Mouse (Mus musculus) splenic B cell, adult 2 months (primary cell): Measurements from ENCODE around the gene Stx7.
"Not testable (repeated sequence)": the region's sequence is repeated elsewhere in the genome, so short reads cannot be mapped to it uniquely, and the experiment has no call there.

ENCODE experiments used
- DNase-seq: peaks from one replicate; pipeline ENCODE4 v3.0.0-alpha.2; 2011; ENCODE audit warnings: low read depth, low spot score
- H3K27me3 ChIP-seq: 2 replicates; pipeline ENCODE4 v1.6.1; 2012; ENCODE audit warnings: mild to moderate bottlenecking, low read length, moderate library complexity, mixed read lengths; ENCODE audit not compliant: control insufficient read depth, poor library complexity, insufficient read depth, severe bottlenecking
- H3K36me3 ChIP-seq: 2 replicates; pipeline ENCODE4 v1.6.1; 2012; ENCODE audit warnings: mild to moderate bottlenecking, low read length, moderate library complexity, mixed read lengths; ENCODE audit not compliant: control insufficient read depth, poor library complexity, insufficient read depth, severe bottlenecking

Gene Stx7

GRCm38 (mm10) chr10:24149135-24149781, at the start of gene Stx7:
Stx7 (plus strand) TSS chr10:24149302.
- no peaks in the 10 kb centered on the region for H3K27me3 ChIP-seq
- H3K36me3 ChIP-seq = peaks cover 5% of the 10 kb centered on the region; the same call in 1 of the 2 replicates
- DNase-seq = peak; percentile 97

GRCm38 (mm10) chr10:24101812-24102211, 47.3 kb upstream of the Stx7 start, which contains the start of gene Taar8c:
Taar8c (minus strand) TSS chr10:24101912.
- DNase-seq, H3K27me3 ChIP-seq, H3K36me3 ChIP-seq: not testable (repeated sequence)

DNA sequence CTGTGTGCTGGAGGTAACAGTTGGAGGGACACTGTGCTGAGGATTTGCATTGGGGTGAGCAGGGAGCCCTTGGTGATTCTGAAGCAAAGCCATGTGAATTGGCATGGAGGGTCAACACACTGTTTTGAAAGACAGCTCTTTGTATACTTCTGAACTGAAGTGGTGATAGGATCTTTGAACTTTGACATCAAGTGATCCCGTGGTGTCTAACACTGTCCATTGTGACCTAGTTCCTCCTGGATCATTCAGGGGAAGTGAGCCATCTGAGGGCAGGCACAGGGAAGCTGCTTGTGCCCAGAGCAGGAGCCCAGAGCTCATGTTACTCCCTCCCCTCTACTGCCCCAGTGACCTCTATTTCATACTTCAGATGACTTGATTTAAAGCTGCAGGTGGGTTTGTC, 45.8 kb upstream of the Stx7 start:
- H3K27me3 ChIP-seq, DNase-seq, H3K36me3 ChIP-seq: not testable (repeated sequence)

DNA sequence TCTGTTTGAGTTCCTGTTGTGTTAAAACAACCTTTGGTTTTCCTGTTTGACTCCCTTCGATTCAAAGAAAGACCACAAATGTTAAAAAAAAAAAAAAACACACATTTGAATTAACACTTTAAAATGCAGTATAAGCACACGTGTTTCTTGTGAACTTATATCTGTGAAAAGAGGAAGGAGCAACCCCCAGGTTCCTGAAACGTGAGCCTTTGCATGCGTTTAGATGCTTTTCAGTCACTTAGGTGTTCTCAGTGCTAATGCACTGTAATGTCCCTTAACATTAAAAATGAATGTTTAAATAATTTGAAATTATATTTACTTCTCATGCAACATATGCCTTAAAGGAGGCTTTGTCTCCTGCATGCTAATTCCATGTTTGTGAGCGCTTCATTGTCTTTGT, 41.4 kb upstream of the Stx7 start:
- no peak for DNase-seq
- Histone ChIP-seq H3K36me3 (no peaks in the 10 kb centered on the region), H3K27me3 (no peaks in the 10 kb centered on the region)

- Histone ChIP-seq H3K36me3 (no peaks in the 10 kb centered on the region), H3K27me3 (no peaks in the 10 kb centered on the region)
- DNase-seq = no peak
Measured at GRCm38 (mm10) chr10:24108236-24108635, 40.9 kb upstream of the Stx7 start.

DNA sequence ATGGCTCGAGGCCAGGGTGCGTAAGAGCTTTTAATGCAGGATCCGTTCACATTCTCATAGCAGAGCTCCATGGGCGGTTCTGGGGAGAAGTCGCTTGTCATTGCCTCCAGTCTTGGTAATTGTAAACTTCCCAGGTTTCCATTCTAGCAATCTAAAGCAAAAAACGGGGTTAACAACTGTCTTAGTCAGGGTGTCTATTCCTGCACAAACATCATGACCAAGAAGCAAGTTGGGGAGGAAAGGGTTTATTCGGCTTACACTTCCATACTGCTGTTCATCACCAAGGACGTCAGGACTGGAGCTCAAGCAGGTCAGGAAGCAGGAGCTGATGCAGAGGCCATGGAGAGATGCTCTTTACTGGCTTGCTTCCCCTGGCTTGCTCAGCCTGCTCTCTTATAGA, 39.7 kb upstream of the Stx7 start, which contains the start of gene Taar9:
Gene Taar9, minus strand, starts transcription at position 101 of the 400 bp plus-strand sequence.
- not testable (repeated sequence) for H3K27me3 ChIP-seq, H3K36me3 ChIP-seq, DNase-seq

DNA sequence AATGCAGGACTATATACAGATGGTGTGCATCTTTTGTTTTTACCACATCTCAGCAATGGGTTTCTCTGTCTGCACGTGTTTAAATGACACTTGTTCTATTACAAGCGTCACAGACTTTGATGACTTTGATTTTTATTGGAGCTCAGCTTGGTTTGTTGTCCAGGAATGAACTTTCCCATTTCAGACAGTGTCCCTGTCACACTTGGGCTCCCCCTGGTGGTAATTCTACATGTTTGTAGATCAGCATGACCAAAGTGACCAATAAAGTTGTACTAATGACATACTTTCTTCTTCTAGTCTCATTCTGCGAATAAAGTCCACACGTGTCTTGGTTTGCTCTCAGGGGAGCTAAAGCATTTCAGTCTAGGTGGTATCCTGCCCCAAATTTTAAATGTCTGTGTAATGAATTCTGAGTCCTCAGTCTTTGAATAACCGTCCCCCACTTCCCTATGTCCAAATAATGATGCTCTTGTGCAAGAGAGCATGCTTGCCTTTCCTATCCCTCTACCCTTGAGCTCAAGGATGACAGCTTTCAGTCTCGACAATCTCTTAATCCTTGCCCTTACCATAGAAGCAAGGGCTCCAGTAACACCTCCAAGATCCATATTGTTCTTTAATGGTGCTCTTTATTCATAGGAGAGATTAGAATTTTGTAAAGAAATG, 37.9 kb upstream of the Stx7 start:
- H3K27me3 ChIP-seq = no peaks in the 10 kb centered on the region
- DNase-seq = peak; percentile 61
- H3K36me3 ChIP-seq = no peaks in the 10 kb centered on the region

DNA sequence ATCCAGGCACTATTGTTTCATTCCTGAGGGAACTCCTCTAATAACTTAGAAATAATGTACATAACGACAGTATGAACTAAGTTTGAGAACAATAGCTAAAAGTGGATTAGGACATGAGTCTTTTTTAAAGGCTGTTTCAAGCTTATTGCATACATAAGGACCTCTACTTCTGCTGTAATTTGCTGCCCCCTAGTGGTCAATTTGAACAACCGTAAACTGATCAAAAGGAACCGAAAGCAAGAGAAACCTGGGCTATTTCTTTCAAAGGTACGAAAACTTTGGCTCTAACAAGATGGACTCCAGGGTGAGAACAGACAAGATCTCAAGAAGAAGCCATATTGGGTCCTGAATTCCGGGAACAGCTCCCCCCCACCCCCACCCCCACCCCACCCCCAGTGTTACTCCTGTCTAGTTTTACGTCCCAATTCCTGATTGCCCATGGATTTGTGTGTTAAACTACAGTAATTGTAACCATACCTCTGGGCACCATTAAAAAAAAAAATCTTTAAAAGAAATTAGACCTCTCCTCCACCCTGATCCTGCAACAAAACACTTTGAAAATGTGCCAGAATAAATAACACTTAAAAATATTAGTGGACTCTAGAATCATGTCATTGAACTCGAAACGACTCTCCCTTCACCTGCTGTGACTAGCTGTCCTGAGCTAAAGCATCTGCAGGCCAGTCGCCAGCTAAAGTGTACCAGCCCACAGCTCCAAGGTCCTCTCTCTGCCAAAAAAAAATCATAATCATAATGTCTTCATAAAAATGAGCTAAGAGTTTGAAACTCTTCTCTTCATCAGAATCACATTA, 17.4 kb upstream of the Stx7 start:
- H3K27me3 ChIP-seq = no peaks in the 10 kb centered on the region
- DNase-seq = peak; percentile 89
- no peaks in the 10 kb centered on the region for H3K36me3 ChIP-seq

- DNase-seq = no peak
Measured at GRCm38 (mm10) chr10:24132273-24132672, 16.8 kb upstream of the Stx7 start.

DNA sequence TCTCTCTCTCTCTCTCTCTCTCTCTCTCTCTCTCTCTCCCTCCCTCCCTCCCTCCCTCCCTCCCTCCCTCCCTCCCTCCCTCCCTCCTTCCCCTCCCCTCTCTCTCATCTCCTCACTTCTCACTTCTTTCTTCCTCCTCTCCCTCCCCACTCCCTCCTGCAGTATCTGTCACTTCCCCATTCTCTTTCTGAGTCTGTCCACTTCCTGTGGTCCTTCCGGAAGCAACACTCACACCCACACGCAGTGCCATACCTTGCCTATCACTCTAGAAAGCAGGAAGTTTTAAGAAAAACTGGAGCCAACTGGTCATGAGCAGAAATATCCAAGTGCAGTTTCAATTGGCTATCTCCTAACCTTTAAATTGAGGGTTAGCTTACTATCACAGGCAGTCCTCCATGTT, 16.0 kb upstream of the Stx7 start:
- Histone ChIP-seq H3K36me3 (no peaks in the 10 kb centered on the region), H3K27me3 (no peaks in the 10 kb centered on the region)
- peak; percentile 61 for DNase-seq

More at GRCm38 (mm10) chr10:24132273-24132672, 16.8 kb upstream of the Stx7 start:
- Histone ChIP-seq H3K36me3 (no peaks in the 10 kb centered on the region), H3K27me3 (no peaks in the 10 kb centered on the region)

GRCm38 (mm10) chr10:24134071-24134645, 14.9 kb upstream of the Stx7 start:
- DNase-seq = no peak
- Histone ChIP-seq H3K36me3 (no peaks in the 10 kb centered on the region), H3K27me3 (no peaks in the 10 kb centered on the region)

- no peak for DNase-seq
- Histone ChIP-seq H3K36me3 (no peaks in the 10 kb centered on the region), H3K27me3 (no peaks in the 10 kb centered on the region)
Measured at GRCm38 (mm10) chr10:24138623-24139261, 10.4 kb upstream of the Stx7 start.

GRCm38 (mm10) chr10:24142735-24143134, 6.4 kb upstream of the Stx7 start:
- H3K36me3 ChIP-seq = no peaks in the 10 kb centered on the region
- peak; percentile 26 for DNase-seq
- H3K27me3 ChIP-seq = no peaks in the 10 kb centered on the region

DNA sequence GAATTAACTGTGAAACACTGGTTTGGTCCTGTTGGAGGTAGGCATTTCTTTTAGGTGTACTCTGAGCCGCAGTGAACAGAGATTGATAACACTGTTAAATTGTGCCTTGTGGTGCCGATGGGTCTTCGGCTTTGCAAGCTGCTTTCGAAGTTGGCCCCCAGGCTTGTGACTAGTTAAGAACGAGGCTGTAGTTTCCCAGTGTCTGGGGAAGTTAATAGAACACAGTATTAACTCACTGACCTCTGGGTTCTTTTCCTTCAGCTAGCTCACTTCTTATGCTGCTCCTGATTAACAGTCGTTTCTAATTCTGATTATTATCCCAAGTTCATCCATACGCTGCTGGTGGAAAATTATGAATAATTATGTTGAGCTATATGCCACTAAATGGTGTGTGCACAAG, 984 bp downstream of the Stx7 start:
- H3K27me3 ChIP-seq = no peaks in the 10 kb centered on the region
- DNase-seq = no peak
- H3K36me3 ChIP-seq = peaks cover 8% of the 10 kb centered on the region
